In genomic region chr13:112721946-112722729, GRCm38 (mm10) we compare ENCODE assay signal across 8 mouse cellular contexts.
DNase-seq lines count a peak whose midpoint lies in the region; ATAC-seq and TF ChIP-seq lines count a peak whose summit lies in the region.

No protein-coding gene starts in this region.

- WGBS in forebrain, embryonic 14.5 days = 26% methylated on average over 9 of the region's 9 CpGs
- WGBS in forebrain, embryonic 15.5 days = 24% methylated on average over 9 of the region's 9 CpGs
- WGBS in olfactory bulb, adult 2 months = 46% methylated on average over 9 of the region's 9 CpGs

- intact Hi-C loops in heart, postnatal 14 days (cut with DNase I) = no loop called here

- ATAC-seq in forebrain, embryonic 14.5 days = no peak
- ATAC-seq in forebrain, embryonic 15.5 days (replicated peaks) = no peak
- ATAC-seq in granulocyte monocyte progenitor cell, adult 5-6 weeks (replicated peaks; ENCODE audit: poor library complexity, severe bottlenecking) = no peak

- no peak overlapping the region for H3K4me2 ChIP-seq in forebrain, embryonic 14.5 days (ENCODE audit: low read length)
- no peak overlapping the region for H3K4me2 ChIP-seq in forebrain, embryonic 15.5 days (replicated peaks)

- no peaks in the 10 kb centered on the region for H3K4me1 ChIP-seq in forebrain, embryonic 14.5 days (ENCODE audit: control insufficient read depth, insufficient read depth, low read length)
- 0 out of 2 replicates have a peak, but pooled peaks cover 3% of the 10 kb centered on the region for H3K4me1 ChIP-seq in forebrain, embryonic 15.5 days
- H3K4me1 ChIP-seq in olfactory bulb, adult 2 months (ENCODE audit: control insufficient read depth, insufficient read depth, low read length) = peaks cover 3% of the 10 kb centered on the region; the same call in 1 of the 2 replicates

- no peak overlapping the region for H3K27ac ChIP-seq in forebrain, embryonic 14.5 days (ENCODE audit: low read depth, low read length)
- H3K27ac ChIP-seq in forebrain, embryonic 15.5 days (replicated peaks) = no peak overlapping the region; the same call in 1 of the 2 replicates
- H3K27ac ChIP-seq in olfactory bulb, adult 2 months (ENCODE audit: insufficient read depth, low read depth, low read length) = peak overlapping the region; percentile 85

- TF ChIP-seq CTCF in brain, embryonic 14.5 days (IDR thresholded peaks at IDR 0.05; ENCODE audit: borderline replicate concordance, extremely low read depth, insufficient read depth, insufficient read length) = no peak
- TF ChIP-seq CTCF in olfactory bulb, adult 2 months (IDR thresholded peaks at IDR 0.05; ENCODE audit: insufficient read depth, low read depth, low read length) = no peak

- H3K4me3 ChIP-seq in forebrain, embryonic 14.5 days (ENCODE audit: low read depth, low read length) = no peak overlapping the region
- no peak overlapping the region for H3K4me3 ChIP-seq in forebrain, embryonic 15.5 days
- no peak overlapping the region for H3K4me3 ChIP-seq in olfactory bulb, adult 2 months (ENCODE audit: insufficient read depth, low read depth, low read length)

- H3K27me3 ChIP-seq in forebrain, embryonic 14.5 days (replicated peaks; ENCODE audit: control insufficient read depth, insufficient read depth, low read length) = no peaks in the 10 kb centered on the region
- no peaks in the 10 kb centered on the region for H3K27me3 ChIP-seq in forebrain, embryonic 15.5 days

- 0 out of 2 replicates have a peak, but pooled peaks cover 3% of the 10 kb centered on the region for H3K36me3 ChIP-seq in forebrain, embryonic 14.5 days (ENCODE audit: control insufficient read depth, insufficient read depth, low read length)
- H3K36me3 ChIP-seq in forebrain, embryonic 15.5 days = peaks cover 6% of the 10 kb centered on the region

- no peak for TF ChIP-seq POLR2A in brain, embryonic 14.5 days (IDR thresholded peaks at IDR 0.05; ENCODE audit: borderline replicate concordance, extremely low read depth, insufficient read depth, insufficient read length, poor library complexity, severe bottlenecking)
- TF ChIP-seq POLR2A in olfactory bulb, adult 2 months (IDR thresholded peaks at IDR 0.05; ENCODE audit: insufficient read depth, low read depth, low read length) = no peak

- no peak overlapping the region for H3K9ac ChIP-seq in forebrain, embryonic 14.5 days (ENCODE audit: low read length)
- H3K9ac ChIP-seq in forebrain, embryonic 15.5 days (replicated peaks) = no peak overlapping the region

- no peaks in the 10 kb centered on the region for H3K9me3 ChIP-seq in forebrain, embryonic 14.5 days (replicated peaks; ENCODE audit: control insufficient read depth, low read length)
- H3K9me3 ChIP-seq in forebrain, embryonic 15.5 days = no peaks in the 10 kb centered on the region

- peak; percentile 27 for DNase-seq in forebrain, embryonic 14.5 days (ENCODE audit: low spot score)
- DNase-seq in brain, embryonic 14.5 days (ENCODE audit: low read depth) = peak; percentile 61
- peak; percentile 49 to 60 for DNase-seq in heart, postnatal 14 days
- DNase-seq in layer of hippocampus, postnatal 14 days (ENCODE audit: low spot score in 2 of 2) = peak; percentile 23 to 57
- DNase-seq in cerebellum, postnatal 36 days = no peak

Comparison
In these comparisons a context has a peak if more than half of its experiments do, and no peak if none do; other contexts are left out.
1. DNase-seq: peak in forebrain, embryonic 14.5 days (single experiment), brain, embryonic 14.5 days (single experiment), heart, postnatal 14 days (2 of 2) and layer of hippocampus, postnatal 14 days (2 of 2); none in cerebellum, postnatal 36 days (0 of 2).